Mouse (Mus musculus) naive thymus-derived CD4-positive, alpha-beta T cell, adult 2 months (primary cell): Measurements from ENCODE around the gene Gm10670.
"Not testable (repeated sequence)": the region's sequence is repeated elsewhere in the genome, so short reads cannot be mapped to it uniquely, and the experiment has no call there.

ENCODE experiments used
- DNase-seq: peaks from one replicate; pipeline ENCODE4 v3.0.0-alpha.2; 2011; ENCODE audit warnings: low read depth

Gm10670 gene

DNA sequence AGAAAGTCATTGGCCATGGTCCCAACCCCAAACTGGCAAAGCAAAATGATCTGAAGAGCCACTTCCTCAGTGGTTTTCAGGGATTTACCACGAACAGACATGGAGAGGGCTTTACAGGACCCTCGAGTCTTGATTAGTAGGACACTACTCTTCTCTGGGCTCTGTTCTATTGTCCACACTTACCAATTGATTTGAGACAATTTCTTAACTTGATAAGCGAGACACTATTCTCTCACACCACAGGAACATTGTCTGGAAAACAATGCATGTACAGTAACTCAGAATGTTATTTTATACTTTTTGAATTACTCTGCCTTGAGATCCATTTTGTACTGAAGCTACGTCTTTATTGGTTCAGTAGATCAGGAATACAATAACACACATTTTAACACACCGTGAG, at the start of gene Gm10670:
Gene Gm10670, minus strand, starts transcription at position 101 of the 400 bp plus-strand sequence.
- DNase-seq: not testable (repeated sequence)

DNA sequence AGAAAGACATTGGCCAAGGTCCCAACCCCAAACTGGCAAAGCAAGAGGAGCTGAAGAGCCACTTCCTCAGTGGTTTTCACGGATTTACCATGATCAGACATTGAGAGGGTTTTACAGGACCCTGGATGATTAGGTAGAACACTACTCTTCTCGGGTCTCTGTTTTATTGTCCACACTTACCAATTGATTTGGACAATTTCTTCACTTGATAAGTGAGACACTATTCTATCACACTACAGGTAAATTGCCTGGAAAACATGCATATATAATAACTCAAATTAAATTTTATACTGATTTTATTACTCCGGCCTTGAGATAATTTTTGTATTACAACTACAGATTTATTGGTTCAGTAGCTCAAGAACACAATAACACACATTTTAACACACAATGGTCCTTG, 35.7 kb upstream of the Gm10670 start, which contains the start of gene Vmn1r103:
Gene Vmn1r103, minus strand, starts transcription at position 101 of the 400 bp plus-strand sequence.
- DNase-seq: not testable (repeated sequence)

DNA sequence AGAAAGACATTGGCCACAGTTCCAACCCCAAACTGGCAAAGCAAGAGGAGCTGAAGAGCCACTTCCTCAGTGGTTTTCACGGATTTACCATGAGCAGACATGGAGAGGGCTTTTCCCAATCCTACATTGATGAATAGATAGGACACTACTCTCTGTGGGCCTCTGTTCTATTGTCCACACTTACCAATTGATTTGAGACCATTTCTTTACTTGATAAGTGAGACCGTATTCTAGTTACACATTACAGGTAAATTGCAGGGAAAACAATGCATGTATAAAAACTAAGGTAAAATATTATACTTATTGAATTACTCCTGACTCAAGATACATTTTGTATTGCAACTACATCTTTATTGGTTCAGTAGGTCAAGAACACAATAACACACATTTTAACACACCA, 32.2 kb downstream of the Gm10670 start, which contains the start of gene Vmn1r101:
Gene Vmn1r101, minus strand, starts transcription at position 101 of the 400 bp plus-strand sequence.
- DNase-seq: not testable (repeated sequence)
